Mouse (Mus musculus) right cerebral cortex, adult 18-20 months (tissue): ENCODE measurements at regions not wholly inside any gene's neighbourhood (a gene's known extent, or its start where the extent isn't known, plus 50 kb on each side); places are given as distances from the start of the nearest gene placed in this dataset.

Experiments
- DNase-seq: peaks from one replicate; pipeline ENCODE4 v3.0.0; 2022; ENCODE audit warnings: mixed read lengths

DNA sequence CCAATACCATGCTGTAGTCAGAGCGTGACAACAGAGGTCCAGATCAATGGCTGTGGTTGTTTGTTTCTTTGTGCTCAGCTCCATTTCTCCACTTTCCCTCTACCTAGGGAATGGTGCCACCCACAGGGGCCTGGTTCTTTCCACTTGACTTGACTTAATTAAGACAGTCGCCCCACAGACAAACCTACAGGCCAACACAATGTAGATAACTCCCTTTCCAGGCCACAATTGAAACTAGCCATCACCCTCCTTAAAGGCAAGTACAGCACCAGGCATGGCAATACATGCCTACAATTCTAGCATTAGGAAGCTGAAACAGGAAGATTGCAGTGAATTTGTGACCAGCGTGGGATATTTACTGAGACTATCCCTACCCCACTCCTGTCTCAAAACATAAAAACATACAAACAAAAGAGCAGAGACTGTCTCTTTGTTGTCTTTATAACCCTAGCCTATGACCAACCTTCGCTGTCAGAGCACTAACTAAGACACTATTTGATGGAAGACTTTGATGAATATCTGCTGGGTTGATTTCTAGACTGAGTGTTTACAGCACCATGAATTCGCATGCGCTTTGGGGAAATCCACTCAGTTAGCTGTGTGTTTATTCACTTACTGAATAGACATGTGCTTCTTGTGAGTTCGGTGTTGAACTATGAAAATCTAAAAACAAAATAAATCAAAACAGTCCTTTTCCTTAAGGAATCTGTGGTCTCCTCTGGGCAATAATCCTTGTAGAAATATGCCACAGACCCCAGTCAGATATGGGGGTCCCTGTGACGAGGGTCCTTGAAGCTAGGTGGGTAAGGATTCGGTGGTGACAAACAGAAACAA, 116.7 kb upstream of the Cpm start:
- DNase-seq = no peak

DNA sequence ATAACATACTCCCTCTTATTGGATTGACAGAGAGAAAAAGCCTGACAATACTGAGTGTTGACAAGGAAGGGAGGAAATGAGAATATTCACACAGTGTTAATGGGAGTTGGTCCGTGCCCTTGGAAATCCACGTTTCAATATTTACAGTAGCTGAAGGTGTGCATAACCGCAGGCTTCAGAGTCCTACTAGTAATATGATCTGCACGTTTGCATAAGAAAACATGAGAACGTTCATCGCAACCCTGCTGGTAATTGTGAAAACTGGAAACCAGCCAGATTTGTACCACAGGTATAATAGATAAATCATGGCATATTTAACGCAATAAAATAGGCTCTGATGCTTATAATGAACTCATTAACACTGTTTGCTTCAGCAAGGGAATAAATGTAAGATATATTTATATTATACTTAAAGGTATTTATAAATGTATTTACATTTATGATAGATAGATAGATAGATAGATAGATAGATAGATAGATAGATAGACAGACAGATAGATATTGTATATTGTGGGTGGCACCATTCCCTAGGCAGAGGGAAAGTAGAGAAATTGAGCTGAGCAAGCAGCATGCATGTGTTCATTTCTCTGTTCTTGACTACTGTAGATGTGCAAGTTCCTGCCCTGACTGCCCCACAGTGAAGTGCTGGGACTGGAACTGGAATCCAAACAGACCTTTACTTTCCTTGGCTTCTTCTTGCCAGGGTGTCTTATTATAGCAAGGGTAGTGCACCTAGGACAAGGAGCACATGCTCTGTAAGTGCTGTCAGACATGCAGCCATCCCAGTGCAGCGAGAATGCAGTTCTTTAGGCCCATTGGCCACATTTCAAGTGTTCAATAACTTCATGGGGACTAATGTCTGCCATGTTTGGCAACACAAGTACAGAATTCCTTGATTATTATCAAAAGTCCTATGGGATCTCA, 117.6 kb upstream of the Cpm start:
- DNase-seq = no peak

DNA sequence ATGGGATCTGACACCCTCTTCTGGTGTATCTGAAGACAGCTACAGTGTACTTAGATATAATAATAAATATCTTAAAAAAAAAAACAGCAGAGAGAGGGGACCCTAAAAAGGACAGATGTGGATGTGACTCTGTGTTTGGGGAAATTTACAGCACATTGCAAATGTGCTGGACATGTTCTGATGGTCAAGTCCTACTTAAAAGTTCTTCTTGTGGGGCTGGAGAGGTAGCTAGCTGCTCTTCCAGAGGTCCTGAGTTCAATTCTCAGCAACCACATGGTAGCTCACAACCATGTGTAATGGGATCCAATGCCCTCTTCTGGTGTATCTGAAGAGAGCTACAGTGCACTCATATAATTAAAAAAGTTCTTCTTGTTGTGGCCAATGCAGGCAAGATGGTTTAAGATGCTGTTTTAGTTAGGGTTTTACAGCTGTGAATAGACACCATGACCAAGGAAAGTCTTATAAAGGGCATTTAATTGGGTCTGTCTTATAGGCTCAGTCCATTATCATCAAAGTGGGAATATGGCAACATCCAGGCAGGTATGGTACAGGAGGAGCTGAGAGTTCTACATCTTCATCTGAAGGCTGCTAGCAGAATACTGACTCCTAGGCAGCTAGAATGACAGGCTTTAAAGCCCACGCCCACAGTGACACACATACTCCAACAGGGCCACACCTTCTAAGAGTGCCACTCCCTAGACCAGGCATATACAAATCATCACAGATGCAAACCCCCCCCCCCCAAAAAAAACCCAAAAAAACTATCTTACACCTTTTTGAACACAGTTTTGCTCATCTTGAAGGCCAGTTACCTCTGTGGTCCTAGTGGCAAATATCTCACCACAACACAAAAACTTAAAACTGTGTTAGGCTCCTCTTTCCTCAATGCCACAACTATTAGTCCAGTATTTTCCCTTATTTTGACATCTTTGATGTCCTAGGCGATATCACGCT, 118.5 kb upstream of the Cpm start:
- DNase-seq = no peak

DNA sequence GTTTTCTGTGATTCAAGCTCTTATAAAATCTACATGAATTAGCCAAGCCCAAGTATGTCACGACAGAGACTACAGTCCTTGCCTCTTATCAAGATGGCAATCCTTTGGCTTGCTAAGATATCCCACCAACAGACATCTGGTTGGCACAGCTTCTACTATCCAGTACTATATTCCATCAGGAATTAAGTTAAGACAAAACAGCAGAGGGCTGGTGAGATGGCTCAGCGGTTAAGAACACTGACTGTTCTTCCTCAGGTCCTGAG, 119.1 kb upstream of the Cpm start:
- no peak for DNase-seq

DNA sequence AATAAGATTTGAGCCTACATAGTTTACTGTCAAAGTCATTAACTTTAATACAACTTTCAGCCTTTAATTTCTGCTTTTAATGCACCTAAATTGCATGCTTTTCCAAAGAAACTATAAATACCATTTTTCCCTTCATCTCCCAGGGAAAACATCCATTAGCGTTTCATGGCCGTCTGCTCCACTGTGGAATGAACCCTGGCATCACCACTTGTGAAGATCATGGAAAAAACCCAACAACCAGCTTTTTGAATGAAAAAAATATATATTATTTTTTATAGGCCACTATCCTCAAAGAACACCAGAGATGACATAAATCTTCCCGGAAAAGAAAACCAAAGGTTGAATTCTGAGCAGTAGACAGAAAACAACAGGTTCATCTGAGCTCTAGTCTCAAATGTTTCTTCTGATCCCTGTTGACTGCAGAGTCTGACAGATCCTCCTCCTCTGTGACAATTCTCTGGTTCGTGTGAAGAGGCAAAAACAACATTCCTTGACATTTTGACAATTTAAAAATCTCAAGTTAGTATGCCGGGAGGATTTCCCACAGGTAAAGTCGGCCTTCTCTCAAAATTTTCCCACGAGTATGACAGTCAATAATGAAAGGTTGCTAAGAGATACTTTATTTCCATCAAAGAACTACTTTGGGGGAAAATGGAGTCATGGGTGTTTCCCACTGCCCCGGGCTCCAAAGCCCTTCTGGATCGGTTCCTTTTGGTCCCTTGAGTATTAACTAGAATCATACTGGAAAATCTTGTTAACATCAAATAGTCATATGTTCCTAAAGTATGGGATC, 119.7 kb upstream of the Cpm start:
- no peak for DNase-seq

DNA sequence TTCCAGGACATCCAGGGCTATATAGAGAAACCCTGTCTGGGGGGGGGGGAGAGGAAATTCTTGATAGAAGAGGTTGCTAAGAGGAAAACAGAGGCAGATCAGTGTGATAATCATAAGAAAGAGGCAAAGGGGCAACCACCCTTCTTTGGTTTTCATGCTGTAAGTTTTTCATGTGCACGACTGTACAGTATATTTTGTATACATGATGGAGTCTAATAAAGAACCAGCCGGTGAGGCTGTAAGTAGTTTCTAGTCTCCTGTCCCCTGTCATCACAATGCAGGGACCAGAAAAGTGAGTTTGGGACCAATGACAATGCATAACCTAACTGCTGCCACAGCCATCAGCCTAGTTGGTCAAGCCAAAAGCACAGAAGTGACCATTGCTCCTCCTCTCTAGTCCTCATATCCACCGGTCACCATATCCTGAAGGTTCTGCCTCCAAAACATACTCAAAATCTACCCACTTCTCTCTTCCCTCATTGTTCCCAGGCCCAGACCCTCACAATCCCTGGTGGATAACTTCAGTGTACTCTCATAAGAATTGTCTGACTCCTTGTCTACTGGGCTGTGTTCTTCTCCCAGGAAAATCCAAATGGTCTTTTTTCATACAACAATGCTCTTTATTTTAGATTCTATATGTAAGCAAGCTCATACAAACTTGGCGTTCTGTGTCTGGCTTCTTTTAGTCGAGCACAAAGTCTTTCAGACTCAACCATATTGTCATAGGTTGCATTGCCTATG, 122.9 kb upstream of the Cpm start:
- no peak for DNase-seq

DNA sequence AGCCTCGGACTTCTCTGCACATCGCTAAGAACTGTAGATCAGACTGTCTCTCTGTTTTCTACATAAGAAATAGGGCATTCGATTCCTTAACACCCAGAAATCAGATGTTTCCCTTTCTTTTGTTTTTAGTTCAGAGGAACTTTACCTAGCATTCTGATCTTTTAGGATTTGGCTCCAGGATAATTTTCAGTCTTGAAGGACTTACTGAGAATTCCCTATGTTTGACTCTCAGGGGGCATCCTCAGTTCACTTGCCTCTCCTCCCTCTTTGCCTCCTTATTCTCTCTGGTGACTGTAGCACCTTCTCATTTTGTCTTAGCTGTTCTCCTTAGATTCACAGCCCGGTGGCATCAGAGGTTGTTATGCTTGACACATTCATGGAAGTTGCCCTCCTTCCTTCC, 123.8 kb upstream of the Cpm start:
- DNase-seq = no peak

DNA sequence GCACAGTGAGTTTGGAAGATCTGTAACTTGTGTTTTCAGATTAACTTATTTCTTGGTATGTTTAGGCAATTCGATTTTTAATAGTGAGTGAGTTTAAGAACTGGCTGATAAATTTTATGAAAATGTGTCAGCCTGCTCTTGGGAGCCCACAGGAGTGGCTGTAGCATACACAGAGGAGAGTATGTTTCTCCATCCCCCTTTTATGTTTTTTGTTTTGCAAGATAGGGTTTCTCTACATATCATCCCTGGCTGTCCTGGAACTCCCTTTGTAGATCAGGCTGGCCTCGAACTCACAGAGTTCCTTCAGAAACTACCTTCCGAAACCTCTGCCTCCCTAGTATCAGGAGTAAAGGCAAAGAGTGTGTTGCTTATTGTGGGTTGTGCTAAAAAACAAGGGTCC, 124.2 kb upstream of the Cpm start:
- no peak for DNase-seq

DNA sequence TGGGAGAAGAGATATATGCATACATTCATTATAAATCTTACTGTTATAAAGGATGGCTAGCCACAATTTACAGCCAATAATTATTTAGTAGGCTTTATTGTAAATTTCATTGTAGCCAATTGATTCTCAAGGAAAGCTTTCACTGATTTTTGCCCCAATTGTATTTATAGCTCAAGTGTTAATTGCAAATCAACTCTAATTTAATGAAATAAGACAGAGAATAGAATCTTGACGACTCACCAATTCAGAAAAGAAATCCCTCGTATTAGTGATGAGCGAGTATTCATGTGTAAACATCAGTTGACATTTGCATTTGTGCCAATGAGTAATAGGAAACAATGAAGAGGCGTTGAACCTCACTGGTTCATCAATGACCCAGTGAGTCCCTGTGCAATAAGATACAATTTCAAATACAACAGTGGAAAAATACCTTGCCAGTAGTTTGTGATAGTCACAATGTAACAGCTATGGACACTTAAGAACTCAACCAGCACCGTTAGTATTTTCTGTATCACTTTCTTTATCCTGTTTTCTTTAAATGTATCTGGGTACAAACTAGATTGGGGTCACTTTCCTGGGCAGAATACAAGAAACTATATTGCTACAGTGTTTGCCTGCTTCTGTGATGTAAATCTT, 124.6 kb upstream of the Cpsf6 start:
- no peak for DNase-seq

DNA sequence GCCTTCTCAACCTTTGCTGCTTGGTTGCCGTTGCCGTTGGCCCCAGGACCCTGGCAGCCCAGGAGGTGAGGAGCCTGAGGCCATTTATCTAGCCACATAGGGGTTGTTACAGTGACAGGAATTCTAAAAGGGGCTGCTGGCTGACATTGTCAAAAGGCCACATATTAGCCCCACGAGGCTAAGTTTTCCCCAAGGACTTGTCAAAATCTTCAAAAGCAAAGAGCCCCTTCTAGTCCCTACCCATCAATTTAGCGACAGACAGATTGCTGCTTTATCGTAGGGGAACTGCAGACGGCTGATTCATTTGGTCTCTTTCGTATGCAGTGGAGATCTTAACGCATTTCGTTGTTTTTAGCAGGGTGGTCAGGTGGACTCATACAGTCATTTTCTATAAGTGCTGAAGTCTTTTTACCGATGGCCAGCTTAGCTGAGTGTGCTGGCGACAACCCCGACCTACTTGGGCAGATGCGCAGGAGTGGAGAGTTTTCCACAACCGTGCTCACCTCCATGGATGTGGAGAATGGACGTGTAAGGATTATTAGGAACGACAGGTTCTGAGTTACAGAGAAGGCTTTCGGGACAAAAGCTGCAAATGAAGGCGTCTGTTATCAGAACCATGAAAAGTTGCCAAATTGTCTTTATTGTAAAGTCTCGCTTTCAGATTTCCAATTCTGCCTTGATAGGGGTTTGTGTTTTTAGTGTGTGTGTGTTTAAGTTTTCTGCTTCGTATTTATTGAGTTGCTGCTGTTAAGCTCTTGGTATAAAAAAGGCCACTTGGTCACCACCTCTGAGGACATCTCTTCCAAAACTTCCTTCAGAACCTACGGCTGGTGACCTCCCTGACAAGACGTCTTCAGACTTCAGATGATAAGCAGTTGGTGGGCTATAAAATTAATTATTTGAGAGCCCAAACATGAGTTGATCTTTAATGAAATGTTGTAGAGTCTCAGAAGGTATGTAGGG, 123.7 kb upstream of the Cpsf6 start:
- no peak for DNase-seq

DNA sequence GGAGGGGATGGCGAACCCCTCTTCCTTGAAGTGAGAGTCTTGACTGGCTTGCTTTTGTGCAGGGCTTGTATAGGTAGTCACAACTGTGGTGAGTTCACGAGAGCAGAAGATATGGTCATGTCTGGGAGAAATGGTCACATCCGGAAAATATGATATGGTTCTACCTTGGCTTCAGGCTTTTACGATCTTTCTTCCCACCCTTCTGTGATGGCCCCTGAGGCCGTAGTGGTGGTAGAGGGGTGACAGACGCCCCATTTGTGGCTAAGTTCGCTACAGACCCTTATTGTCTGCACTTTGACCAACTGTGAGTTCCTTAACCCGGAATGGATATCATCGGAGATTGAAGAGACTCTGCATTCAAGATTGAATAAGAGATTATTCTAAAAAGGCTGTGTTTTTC, 122.9 kb upstream of the Cpsf6 start:
- no peak for DNase-seq

DNA sequence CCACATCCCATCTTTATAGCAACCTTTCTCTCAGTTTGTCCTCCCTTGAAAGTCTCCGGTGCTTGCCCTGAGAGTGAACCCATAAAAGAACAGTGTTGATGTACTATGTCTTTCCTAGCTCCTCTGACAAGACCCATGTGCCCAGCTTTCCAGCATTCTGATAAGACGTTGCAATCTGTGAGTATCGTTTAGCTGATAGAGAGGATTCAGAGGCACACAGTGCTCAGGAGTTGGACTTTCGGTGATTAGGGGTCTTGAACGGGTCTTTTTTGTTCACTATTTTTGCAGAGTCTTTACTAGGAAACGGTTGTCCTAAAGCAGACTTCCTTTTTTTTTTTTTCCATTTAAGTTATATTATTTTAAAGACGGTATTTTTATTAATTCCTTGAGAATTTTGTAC, 122.3 kb upstream of the Cpsf6 start:
- DNase-seq = no peak

DNA sequence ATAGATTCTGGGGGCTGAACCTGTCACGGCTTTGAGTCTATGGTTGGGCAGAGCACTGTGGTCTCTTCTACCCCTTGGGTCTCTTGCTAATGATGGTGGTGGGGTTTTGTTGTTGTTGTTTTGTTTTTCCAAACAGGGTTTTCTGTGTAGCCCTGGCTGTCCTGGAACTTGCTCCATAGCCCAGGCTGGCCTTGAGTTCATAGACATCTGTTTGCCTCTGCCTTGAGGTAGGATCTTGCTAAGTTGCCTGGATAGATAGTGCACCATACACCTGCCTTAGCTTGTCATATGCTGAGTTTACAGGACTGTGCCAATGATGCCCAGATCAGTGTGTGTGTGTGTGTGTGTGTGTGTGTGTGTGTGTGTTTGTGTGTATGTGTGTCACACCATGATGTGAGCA, 121.6 kb upstream of the Cpsf6 start:
- no peak for DNase-seq

DNA sequence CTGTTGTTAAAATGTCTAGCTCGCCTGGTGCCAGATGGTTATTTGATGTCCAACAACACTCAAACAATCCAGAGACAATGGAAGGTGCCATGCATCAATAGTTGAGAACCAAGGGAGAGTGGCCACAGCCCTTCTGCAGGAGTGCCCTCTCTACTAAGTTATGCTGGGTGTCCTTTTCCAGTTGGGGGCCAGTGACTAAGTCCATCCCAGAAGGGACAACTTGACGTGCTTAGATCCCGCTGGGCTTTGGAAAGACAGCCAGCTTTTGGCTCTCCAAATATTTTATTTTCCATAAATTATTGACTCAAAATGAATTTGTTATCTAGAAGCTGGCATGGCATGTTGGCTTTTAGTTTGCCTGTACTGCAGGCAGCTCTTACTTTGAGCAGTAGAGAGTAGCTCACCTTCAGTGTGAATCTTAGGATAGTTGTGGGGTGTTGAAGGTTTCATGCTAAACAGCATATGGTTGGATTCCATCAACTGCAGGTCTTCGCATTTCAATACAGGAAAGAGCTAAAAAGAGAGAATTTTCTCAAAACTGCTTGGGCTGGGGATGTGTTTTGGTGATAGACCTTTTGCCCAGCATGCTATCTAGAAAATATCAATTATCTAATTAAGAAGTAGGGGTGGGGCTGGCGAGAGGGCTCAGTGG, 120.8 kb upstream of the Cpsf6 start:
- no peak for DNase-seq

DNA sequence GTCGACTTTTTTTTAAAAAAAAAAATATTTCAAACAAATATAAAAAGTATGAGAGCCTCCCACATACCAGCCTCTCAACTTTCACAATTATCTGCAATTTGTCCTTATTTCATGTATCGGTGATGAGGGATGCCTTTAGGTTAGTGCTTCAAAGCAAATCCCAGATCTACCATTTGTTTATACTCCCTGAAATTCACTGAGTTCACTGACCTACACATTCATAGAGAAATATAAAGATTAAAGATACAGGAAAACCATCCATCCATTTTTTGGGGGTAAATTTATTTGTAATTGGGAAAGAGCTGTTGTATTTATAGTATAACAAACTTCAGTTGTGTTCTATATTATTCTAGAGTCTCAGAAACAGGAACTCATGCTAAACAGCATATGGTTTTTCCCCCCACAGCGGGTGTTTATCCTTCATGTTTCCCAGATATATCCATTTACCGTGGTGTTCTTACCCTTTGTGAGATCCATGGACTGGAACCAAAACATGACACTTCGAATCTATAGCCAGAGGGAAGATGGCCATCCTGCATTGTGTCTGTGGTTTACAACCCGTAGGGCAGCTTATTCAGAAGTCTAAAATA, 120.1 kb upstream of the Cpsf6 start:
- DNase-seq = no peak

DNA sequence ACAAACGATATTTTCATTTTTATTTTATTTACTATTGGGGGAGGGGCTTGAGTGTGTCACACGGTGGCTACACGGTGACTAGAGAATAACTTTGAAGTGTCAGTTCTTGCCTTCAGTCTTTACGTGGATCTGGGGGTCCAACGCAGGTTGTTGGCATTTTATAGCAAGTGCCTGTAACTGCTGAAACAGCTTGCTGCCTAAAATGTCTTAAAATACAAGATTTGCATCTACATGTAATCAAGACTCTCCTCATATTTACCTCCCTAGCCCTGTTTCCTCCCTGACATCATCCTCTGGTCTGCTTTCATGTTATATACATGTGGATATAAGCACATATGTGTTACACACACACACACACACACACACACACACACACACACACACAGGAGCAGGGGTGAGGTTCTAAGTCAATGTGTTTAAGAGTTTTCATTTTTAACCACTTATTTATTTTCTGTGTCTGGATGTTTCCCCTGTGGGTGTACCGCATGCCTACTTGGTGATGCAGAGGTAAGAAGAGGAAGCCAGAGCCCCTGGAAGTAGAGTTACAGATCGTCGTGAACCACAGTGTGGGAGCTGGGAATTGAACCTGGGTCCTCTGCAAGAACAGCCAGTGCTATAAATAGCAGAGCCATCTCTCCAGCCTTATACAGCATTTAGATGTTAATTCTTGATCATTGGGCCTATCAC, 119.5 kb upstream of the Cpsf6 start:
- no peak for DNase-seq

DNA sequence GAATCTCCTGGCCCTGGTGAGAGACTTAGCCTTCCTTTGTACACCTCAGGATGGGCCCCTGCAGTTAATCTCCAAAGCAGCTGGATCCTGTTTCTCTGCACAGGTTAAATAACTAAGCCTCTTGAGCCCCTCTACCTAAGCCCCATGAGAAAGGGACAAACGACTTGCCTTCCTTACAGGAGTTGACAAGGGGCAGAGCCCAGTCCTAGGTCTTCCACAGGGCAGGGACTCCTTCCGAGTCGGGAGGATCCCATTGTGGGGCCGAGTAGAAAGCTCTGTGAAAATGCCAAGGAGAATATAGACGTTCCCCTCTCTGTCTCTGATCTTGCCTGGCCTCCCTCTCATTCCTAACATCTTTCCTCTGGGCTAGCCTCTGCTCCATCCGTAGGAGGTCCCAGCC, 118.7 kb upstream of the Cpsf6 start:
- no peak for DNase-seq

DNA sequence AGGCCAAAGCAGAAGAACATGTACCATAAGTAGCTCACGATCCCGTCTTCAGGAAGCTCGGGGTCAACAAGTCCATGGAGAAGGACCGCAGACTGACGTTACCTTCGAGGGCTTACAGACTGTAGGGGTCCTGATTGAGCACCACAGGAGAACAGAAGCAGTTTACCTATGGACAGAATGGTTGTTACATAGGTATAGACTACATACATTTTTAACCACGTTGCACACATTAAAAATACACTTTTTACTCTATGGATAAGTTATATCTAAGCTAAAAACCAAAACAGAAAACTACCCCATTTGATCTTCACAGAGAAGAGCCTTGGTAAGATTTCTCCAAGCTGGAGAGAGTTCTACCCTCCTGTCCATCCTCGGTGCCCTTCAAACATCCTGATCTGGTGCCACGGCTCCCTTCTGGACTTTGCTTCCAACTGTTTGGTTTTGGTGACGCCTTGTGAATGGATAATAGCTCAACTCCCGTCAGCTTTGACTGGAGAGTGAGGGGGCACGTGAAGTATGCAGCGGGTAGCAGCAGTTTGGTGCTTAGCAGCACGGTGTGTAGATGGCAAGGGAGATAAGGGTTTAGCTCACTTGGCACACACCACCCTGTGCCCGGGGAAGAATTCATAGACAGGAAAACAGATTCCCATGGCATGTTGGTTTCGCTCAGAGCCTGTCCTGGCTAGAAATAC, 117.9 kb upstream of the Cpsf6 start:
- no peak for DNase-seq
